Mouse (Mus musculus) hematopoietic stem cell, adult 5-6 weeks (primary cell): Measurements from ENCODE around the gene Arhgap42. TPM values are rescaled to one million over a fixed set of nuclear protein-coding genes. Genes with fewer than 3 reads are reported as not detected.

ENCODE experiments used
- ATAC-seq, 2 experiments: fragments of 125-278 bp in 1 of 2; replicated peaks in 1 of 2; 2 replicates each; pipeline ENCODE4 v1.8.0; 2016 to 2017; ENCODE audit warnings: inconsistent platforms in 2 of 2, mild to moderate bottlenecking in 2 of 2, moderate number of reproducible peaks in 2 of 2, low read depth in 1 of 2, moderate TSS enrichment in 1 of 2; ENCODE audit not compliant: low FRiP score in 2 of 2, poor library complexity in 2 of 2, severe bottlenecking in 2 of 2, insufficient read depth in 1 of 2, low TSS enrichment in 1 of 2
- total RNA-seq: library from RNA; stranded (forward); fragments of 172-1452, 232-1000 nt; gene quantifications from 2 replicates; pipeline ENCODE4 v1.2.3, GENCODE M21; 2017

The Arhgap42 gene
- total RNA-seq, 1 experiment from 2014 or later, result 0.10 TPM

DNA sequence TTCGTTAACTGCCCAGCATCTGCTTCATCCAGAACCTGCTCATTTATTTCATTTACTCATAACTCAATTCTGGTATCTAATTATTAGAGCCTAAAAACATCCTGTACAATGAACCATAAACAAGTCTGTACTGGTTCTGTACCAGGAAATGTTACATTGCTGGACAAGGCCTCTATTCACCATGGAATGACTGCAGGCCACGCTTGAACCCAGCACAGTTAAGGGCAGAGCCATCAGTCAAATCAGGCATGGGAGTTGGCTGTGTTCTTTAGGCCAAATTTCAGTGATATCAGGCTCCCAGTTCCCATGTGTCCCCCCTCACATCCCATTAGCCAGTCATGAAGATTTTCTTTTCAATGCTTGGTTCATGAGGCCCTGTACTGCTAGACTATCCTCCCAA lies 20.6 kb downstream of the Arhgap42 start:
- no peak for ATAC-seq

DNA sequence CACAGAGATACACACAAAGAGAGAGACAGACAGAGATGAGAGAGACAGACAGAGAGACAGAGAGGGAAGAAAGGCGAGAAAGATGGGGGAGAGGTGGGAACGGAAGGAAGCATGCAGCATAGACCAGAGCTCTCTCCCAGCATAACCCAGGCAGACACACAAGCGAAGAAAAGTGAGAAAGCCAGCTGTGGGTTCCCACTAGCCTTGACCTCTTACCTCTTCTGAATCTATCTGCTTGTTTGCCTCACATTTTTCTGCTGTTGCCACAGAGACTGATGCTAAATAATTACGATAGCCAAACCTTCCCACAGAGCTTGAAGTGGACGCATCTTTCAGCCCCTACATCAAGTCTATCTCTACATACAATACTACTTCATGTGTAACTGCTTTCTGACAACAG lies 24.1 kb downstream of the Arhgap42 start:
- ATAC-seq, result no peak

DNA sequence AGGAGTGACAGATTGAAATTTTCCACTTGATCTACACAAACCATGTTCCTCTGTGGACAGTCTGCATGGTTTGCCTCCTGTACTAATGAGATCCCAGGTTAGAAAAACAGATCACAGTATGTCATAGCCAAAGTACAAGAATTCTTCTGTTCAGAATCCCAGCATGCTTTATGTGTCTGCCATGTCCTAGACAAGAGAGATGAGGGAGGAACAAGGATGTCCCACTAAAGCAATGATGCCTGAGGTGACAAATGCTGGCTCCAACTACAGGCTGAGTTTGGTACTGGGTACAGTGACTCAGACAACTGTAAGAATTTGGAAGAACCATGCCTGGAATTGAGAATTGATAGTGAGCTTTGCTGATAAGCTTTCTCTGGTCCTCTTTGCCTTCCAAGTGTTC lies 24.6 kb downstream of the Arhgap42 start:
- no peak for ATAC-seq

DNA sequence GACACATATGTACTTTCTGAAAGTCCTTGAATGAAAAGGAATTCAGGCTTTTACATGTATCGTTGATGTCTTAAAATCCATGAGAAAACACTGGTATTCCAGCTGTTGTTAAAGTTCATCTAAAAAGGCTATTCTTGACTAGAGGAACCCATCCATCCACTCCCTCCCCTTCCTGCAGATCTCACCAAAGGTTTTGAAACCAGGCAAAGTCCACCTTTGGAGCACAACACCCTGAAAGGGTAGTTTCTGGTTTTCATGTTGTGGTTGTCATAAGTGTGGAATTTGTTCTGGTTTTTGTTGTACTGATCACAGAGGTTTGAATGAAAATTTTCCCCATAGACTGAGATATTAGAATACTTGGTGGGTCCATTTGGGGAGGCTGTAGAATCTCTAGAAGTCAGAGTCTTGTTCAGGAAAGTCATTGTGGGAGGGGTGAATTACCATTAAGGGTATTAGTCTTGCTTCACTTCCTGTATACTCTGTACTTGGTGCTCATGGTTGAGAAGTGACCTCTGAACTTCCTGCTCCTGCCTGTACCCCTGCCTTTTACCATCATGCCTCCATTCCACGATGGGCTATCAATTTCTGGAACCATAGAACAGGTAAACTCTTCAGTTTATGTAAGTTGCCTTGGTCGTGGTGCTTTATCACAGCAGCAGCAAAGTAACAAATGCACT lies 27.4 kb downstream of the Arhgap42 start:
- no peak for ATAC-seq

DNA sequence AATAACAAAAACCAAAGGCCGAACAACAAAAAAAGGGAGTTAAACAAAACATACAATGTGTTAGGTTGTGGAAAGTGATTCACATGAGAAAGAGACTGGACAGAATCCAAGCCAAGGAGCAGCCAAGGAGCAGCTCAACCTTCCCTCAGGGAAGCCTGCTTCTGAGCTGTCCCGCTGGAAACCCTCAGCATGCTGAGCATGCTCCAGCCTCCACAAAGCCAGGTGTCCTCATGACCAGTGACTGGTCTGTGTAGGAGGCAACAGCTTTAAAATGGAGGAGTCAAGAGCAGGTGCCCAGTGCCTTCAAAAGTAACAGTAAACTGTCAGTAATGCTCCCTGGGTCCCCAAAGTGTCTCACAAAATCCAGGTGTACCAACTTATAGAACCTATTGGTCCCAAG lies 28.4 kb downstream of the Arhgap42 start:
- no peak for ATAC-seq

DNA sequence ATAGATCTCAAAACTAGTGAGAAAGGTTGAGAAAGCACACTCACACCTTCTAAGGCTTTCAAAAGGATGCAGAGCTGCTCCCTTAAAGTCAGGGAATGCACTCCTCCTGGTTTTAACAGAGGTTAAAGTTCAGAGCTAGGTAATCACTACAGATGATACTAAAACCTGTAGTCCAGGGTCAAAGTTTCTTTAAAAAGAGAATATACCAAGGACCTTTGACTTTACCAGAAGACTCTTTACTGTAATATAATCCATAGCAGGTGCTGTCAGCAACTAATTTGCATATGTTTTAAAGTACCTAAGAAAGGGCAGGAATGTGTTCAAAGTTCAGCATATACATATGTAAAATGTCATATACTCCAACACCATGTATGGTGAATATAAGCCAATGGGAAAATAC lies 30.7 kb downstream of the Arhgap42 start:
- ATAC-seq, result no peak

DNA sequence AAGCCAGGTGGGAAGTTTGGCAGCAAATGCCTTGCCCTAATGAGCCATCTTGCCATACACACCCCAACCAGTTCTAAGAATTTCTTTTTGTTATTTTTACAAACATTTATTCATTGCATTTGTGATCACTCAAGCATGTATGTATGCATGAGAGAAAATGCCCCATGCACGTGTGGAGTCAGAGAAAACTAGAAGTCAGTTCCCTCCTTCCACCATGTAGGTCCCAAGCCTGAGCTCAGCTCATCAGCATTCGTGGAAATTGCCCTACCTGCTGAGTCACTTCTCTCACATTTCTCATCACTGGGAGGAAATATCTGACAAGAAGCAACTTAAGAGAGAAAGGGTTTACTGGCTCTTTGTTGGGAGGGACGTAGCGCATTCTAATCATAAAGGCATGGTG lies 31.6 kb downstream of the Arhgap42 start:
- no peak for ATAC-seq

DNA sequence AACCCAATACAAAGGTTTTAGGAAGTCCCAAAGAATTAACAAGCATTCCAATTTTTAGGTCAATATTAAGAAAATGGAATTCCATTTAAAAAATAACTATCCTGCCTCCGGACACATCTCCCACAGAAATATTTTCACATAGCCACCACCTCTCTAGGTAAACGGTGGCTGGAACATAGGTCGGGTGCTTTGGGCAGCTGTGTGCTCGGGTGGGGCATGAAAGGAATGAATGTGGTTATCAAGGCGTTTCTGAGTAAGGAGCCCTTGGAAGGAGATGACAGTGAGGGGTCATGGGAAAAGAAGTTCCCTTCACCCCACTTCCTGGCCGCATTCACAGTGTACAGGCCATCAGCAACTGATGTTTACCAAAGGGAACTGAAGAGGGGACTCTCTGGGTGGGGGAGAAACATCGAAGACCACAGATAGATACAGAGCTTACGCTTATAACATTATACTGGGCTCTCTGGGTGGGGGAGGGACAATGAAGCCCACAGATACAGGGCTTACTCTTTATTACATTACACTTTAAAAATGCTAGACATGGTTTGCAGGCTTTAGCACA lies 38.0 kb downstream of the Arhgap42 start:
- no peak for ATAC-seq

DNA sequence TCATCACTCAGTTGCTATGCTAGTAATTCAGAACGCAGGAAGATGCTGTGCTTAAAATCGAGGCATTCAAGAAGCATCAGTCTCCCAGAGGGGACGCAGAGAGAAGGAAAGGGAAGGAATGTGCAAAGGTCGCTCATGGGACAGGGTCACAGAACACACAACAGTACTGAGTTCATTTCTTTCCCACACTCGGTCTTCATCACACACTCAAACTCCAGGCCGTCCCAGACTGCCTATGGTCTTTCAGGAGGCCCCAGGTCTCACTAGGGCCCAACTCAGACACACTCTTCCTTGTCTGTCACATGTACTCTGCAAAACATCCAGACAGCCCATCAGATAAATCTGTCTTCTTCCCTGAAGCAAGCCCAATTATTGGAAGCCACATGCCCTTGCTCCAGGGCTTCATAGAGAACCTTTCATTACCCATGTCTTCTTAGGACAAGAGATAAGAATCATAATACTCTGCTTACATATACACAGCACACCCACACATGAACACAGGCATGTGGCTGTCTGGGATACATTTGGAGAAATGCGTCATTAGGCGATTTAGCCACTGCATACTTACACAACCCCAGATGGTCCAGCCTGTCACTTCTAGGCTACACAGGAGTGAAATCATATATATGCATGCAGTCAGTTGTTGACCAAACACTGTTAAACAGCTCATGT lies 39.6 kb downstream of the Arhgap42 start:
- no peak for ATAC-seq

DNA sequence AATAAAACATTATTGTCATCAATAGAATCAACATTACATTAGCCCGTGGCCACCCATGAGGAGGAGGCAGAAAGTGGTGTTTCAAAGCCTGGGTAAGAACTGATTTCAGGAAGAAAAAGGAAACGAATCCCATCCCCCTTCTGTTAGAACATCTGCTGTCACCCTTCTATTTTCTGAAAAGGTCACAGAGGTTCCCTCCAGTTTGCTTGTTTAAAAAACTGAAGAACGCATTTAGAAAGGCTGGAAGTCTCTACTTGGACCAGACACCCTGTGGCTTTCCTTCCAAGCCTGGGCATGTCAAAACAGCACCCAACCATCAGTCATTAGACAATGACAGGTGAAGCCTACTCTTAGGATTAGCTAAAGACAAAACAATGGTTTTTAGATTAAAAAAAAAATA lies 40.3 kb downstream of the Arhgap42 start:
- no peak for ATAC-seq

DNA sequence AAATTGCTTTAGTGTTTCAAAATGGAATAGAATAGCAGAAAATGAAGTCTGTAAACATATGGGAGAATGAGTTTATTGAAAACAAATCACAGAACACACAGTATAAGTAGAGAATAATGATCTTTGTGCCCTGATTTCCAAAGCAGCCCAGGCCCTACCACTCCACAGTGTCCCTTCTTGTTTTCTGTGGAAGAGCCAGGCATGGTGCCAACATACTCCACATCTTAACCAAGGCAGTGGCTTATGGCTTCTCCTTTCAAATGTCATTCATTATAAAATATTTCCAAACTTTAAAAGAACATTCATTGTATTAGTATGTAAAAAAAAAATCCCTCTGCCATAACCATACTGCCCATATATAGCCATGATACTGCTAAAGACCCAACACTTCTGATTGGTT lies 42.9 kb downstream of the Arhgap42 start:
- no peak for ATAC-seq

DNA sequence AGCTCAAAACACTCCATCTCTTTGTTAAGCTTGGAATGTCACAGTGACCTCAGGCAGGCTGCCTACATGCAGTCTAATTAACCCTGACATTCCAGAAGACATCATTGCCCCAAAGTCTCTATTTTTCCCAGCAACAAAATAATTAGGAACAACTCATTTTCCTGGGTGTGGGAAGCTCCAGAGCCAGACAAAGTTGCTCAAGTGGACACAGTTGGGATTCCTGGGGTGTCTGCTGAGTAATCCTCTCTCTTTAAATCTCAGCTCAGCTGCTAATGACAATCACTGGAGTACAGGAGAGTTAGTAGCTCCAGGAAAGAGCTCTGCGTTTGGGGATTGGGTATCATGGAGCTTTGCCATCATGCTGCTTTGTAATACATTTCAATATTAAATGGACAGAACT lies 44.4 kb downstream of the Arhgap42 start:
- no peak for ATAC-seq

DNA sequence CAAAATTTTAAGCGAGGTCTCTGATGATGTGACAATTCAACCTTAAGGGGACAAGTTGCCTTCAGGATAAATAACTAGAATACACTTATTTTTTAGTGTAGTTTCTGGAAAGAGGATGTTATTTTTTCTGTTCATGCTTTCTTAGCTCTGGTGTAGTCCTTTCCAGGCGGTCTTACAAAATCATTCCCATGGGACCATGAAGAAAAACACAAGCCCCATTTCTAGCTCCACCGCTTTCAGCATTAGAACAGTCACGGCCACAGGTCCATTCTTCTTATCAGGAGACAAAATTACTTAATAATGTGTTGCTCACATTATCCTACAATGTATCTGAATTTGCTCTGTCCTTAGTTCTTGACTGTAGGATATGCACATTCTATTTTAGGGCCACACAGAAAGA lies 46.2 kb downstream of the Arhgap42 start:
- ATAC-seq, result no peak

DNA sequence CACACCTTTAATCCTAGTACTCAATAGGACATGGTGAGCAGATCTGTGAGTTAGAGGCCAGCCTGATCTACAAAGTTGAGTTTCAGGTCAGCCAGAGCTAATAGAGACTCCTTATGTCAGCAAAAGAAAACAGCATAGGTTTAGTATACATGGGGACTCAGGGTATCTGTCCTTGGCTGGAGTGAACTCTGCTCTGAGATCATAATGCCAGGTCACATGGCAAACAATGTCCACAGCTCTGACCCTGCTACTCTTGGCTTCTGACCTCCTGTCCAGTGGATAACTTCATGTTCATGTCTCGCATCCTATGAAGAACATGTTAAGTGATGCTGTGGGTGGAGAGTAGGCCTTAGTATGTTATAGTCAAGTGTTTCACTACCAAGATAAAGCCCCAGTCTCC lies 48.1 kb downstream of the Arhgap42 start:
- ATAC-seq, result no peak

DNA sequence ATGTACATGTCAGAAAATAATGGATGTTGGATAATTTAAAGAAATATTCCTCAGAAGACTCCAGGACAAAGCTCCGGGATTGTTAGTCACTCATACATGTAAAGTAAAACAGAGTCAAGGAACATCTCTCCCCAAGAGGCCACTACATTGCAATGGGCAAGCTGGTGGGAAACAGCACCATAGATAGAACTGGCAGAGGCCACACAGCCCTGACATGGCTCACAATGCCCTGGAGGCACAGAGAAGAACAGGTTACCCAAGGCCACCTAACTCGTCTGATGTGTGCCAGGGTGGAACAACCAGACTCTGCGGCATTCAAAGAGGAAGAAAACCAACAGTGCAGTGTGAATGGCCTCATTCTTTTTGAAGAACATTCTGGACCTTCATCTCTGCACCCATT lies 50.7 kb downstream of the Arhgap42 start:
- no peak for ATAC-seq

DNA sequence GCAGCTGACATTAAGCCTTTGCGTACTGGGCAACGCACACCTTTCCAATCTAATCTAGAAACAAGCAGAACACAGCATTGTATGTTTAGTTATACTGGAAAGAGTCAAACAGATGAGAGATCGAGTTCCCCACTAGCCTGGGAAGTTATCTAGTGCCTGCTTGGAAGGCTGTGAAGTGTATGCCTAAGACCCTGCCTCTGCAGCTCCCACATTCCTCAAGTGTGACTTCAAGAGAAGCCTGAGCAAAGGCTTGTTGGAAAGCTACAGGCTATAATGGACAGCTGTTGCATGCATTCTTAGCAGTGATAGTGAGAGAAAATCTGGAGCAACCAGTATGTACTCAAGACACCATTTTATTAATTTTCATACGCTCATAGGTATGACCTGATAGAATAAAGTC lies 61.2 kb downstream of the Arhgap42 start:
- ATAC-seq, result no peak

DNA sequence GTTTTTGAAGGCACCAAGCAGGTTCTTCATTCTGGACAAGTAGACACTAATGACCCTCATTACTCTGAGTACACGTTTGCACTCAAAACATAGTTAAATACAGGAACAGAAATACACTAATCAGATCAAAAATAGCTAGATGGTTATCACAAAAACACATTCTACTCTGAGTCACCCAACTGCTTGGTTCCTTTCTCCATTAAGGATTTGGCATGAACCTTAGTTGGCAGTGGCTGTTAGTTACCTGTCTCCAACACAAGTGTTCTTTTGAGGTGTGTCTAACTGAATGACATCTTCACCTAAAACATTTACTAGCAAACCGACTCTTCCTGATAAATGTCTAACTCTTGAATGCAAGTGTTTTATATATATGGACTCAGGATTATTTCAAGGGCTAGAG lies 64.0 kb downstream of the Arhgap42 start:
- ATAC-seq, result no peak

DNA sequence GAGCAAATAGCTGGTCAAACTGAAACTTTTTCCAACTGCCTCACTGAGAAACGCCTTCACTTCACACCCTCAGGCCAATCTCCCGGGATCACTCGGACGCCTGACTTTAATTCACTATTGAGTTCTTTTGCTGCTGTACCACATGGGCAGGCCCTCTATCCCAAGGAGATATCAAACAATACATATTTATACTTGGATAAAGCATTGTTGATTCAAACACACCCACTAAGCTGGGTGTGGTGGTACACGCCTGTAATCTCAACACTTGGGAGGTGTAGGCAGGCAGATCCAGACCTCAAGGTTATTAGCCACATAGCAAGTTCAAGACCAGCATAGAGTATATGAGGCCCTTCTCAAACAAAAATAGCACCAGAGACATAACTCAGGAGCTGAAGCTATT lies 64.7 kb downstream of the Arhgap42 start:
- ATAC-seq, result no peak

DNA sequence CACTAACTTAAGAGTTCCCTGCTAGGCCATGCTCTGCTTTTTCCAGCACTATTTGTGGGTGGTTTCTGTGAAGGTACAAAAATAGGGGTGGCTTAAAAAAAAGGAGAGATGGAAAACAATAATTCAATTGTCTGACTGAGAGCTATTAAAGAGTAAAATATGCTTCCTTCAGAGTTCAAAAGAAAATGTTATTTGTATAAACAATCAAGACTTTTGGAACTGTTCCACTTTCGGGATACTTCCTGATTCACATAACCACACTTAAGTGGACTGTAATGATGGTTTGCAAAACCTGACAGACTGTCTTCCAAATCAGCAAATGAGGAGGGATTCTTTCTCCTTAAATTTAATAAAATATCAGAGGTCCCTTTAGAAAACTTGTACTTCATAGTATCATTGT lies 65.8 kb downstream of the Arhgap42 start:
- ATAC-seq, result no peak
